Mouse (Mus musculus) Muller cell, postnatal 12 days (primary cell): ENCODE measurements around the gene Nup85.

Source experiments
- DNase-seq: peaks from one replicate; pipeline ENCODE4 v3.0.0-alpha.2; 2015; ENCODE audit errors: inconsistent ontology term

Nup85 gene

DNA sequence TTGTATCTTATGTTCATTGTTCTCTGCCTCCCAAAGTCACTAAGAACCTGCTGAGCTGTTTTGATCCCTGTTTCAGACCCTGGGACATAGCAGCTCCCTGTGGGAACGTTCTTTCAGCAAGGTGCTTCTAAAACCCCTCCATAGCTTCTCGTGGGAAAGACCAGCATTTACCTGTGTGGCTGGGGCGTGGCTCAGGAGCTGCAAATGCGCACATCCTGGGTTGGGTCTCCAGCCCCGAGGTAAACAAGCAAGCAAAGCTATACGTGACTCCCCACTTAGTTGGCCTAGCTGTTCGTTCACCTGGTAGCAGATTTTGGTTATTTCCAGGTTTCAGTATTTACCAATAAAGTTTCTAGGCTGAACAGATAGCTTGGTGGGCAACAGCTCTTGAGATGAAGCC lies 68.0 kb downstream of the Nup85 start:
- DNase-seq: no peak

DNA sequence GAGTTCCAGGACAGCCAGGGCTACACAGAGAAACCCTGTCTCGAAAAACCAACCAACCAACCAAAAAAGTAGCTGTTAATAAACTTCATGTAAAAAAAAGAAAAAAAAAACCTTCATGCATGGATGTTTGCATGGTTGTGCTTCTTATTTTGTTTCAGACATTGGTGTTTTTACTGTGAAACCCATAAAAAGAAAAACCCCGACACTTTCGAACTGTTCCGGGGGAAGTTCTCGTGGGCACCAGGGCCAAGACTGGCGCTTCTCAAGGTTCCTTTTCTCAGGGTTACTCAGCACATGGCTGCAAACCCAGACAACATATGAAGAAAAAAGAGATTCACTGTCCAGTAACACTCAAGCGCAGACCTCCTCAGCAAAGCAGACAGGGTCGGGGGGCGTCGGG lies 68.6 kb downstream of the Nup85 start:
- DNase-seq: no peak
